Mouse (Mus musculus) adrenal gland, postnatal 0 days (tissue): ENCODE measurements around the gene Arx. TPM values are rescaled to one million over a fixed set of nuclear protein-coding genes. Genes with fewer than 3 reads are reported as not detected.

Source experiments
- polyA plus RNA-seq: library from polyadenylated mRNA; unstranded; fragments of >200 nt; fragmentation: Nextera tagmentation; extraction: Ambion mirVana; gene quantifications from 2 replicates; pipeline ENCODE4 v1.2.1, GENCODE M21; 2015

The Arx gene
- 0.11 and 0.40 TPM in 2 replicates for polyA plus RNA-seq

DNA sequence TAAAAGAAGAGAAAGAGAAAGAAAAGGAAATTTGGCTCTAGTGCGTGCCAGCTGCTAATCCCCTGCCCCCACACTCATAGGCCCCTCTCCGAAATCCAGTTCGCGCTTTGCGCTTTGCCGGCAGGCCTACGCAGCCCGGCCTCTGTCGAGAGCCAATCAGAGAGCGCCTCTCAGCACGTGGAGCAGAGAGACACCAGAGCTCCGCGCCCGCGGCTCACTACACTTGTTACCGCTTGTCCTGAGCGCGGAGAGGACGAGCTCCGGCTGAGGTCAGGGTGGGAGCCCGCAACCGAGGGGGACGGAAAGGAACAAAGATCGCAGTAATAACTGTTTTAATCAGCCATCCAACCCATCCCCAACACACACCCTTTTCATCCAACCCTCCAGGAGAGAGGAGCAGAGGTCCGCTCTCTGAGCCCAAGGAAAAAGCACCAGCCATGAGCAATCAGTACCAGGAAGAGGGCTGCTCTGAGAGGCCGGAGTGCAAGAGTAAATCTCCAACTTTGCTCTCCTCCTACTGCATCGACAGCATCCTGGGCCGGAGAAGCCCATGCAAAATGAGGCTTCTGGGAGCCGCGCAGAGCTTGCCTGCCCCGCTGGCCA, at the start of gene Arx:
Gene Arx (plus strand): TSS at position 155 of the 603 bp plus-strand sequence.

